Mouse (Mus musculus) kidney, embryonic 14.5 days (tissue): ENCODE measurements around the gene Madcam1. TPM values are rescaled to one million over a fixed set of nuclear protein-coding genes. Genes with fewer than 3 reads are reported as not detected.

Experiments used
- ATAC-seq: fragments of 200-750 bp; cut with Nextera tagmentation; 2 replicates; pipeline ENCODE4 v1.8.0; 2017; ENCODE audit warnings: moderate number of reproducible peaks, mild to moderate bottlenecking, moderate TSS enrichment, moderate library complexity; ENCODE audit not compliant: low FRiP score, low TSS enrichment
- H3K27ac ChIP-seq: fragments of 300-500 bp; sonication (generic); 2 replicates; pipeline ENCODE4 v1.5.1; 2014; ENCODE audit warnings: low read depth, mild to moderate bottlenecking, low read length, moderate library complexity, mixed read lengths
- H3K27me3 ChIP-seq: fragments of 300-500 bp; sonication (generic); 2 replicates; pipeline ENCODE4 v1.6.1; 2014; ENCODE audit warnings: mild to moderate bottlenecking, low read length; ENCODE audit not compliant: control insufficient read depth, insufficient read depth
- H3K36me3 ChIP-seq: fragments of 300-500 bp; sonication (generic); 2 replicates; pipeline ENCODE4 v1.6.1; 2014; ENCODE audit warnings: low read length, mixed read lengths; ENCODE audit not compliant: control insufficient read depth, insufficient read depth
- H3K4me1 ChIP-seq: fragments of 300-500 bp; sonication (generic); 2 replicates; pipeline ENCODE4 v1.6.1; 2014; ENCODE audit warnings: low read length, mixed read lengths; ENCODE audit not compliant: control insufficient read depth, insufficient read depth
- H3K4me2 ChIP-seq: fragments of 300-500 bp; sonication (generic); replicated peaks from 2 replicates; pipeline ENCODE4 v1.6.1; 2014; ENCODE audit warnings: low read depth, mild to moderate bottlenecking, low read length
- H3K4me3 ChIP-seq: fragments of 300-500 bp; sonication (generic); 2 replicates; pipeline ENCODE4 v1.5.1; 2014; ENCODE audit warnings: mild to moderate bottlenecking, low read length
- H3K9ac ChIP-seq: fragments of 300-500 bp; sonication (generic); 2 replicates; pipeline ENCODE4 v1.6.1; 2014; ENCODE audit warnings: low read depth, mild to moderate bottlenecking, low read length, moderate library complexity
- H3K9me3 ChIP-seq: fragments of 300-500 bp; sonication (generic); 2 replicates; pipeline ENCODE4 v1.6.1; 2016; ENCODE audit warnings: low read length; ENCODE audit not compliant: control insufficient read depth
- WGBS: fragments of 180-500 bp; shearing (Covaris S2); extraction: QIAGEN DNeasy Blood & Tissue Kit; methylation state at CpG from one replicate; pipeline ENCODE4 v1.1.7; 2014; 5-methylcytosine and 5-hydroxymethylcytosine counted together
- polyA plus RNA-seq: library from polyadenylated mRNA; unstranded; fragments of >200 nt; fragmentation: Nextera tagmentation; extraction: Ambion mirVana; gene quantifications from 2 replicates; pipeline ENCODE4 v1.2.1, GENCODE M21; 2014

Madcam1 gene
- polyA plus RNA-seq, 1 experiment from 2014 or later = 2.6 TPM

- H3K9ac ChIP-seq = peak overlapping the region; percentile 68; the same call in 1 of the 2 replicates
- peaks cover 15% of the 10 kb centered on the region; the same call in 1 of the 2 replicates for H3K36me3 ChIP-seq
- peak; percentile 15 for ATAC-seq
- H3K27me3 ChIP-seq = no peaks in the 10 kb centered on the region
- peaks cover 25% of the 10 kb centered on the region for H3K4me1 ChIP-seq
- no peaks in the 10 kb centered on the region for H3K9me3 ChIP-seq
- 21% methylated on average over 6 of the region's 6 CpGs for WGBS
- peak overlapping the region; percentile 56; the same call in 1 of the 2 replicates for H3K4me3 ChIP-seq
- peak overlapping the region; percentile 68; the same call in 1 of the 2 replicates for H3K27ac ChIP-seq
- H3K4me2 ChIP-seq = peak overlapping the region; percentile 93
Measured at GRCm38 (mm10) chr10:79671396-79672087, 7.2 kb downstream of the Madcam1 start.

- Histone ChIP-seq H3K36me3 (peaks cover 15% of the 10 kb centered on the region; the same call in 1 of the 2 replicates), H3K27me3 (no peaks in the 10 kb centered on the region), H3K9ac (no peak overlapping the region), H3K4me3 (no peak overlapping the region), H3K4me1 (peaks cover 25% of the 10 kb centered on the region), H3K4me2 (peak overlapping the region; percentile 15), H3K27ac (peak overlapping the region; percentile 68; the same call in 1 of the 2 replicates), H3K9me3 (no peaks in the 10 kb centered on the region)
- WGBS = 41% methylated on average over 3 of the region's 3 CpGs
- ATAC-seq = no peak
Measured at GRCm38 (mm10) chr10:79672088-79672455, 7.7 kb downstream of the Madcam1 start.

GRCm38 (mm10) chr10:79673054-79673453 is 8.7 kb downstream of the Madcam1 start:
- WGBS = 85% methylated on average over 3 of the region's 3 CpGs
- peaks cover 25% of the 10 kb centered on the region for H3K4me1 ChIP-seq
- H3K9me3 ChIP-seq = no peaks in the 10 kb centered on the region
- no peak overlapping the region for H3K9ac ChIP-seq
- H3K27me3 ChIP-seq = no peaks in the 10 kb centered on the region
- H3K4me2 ChIP-seq = no peak overlapping the region
- H3K4me3 ChIP-seq = no peak overlapping the region
- peaks cover 15% of the 10 kb centered on the region; the same call in 1 of the 2 replicates for H3K36me3 ChIP-seq
- no peak for ATAC-seq
- H3K27ac ChIP-seq = no peak overlapping the region

DNA sequence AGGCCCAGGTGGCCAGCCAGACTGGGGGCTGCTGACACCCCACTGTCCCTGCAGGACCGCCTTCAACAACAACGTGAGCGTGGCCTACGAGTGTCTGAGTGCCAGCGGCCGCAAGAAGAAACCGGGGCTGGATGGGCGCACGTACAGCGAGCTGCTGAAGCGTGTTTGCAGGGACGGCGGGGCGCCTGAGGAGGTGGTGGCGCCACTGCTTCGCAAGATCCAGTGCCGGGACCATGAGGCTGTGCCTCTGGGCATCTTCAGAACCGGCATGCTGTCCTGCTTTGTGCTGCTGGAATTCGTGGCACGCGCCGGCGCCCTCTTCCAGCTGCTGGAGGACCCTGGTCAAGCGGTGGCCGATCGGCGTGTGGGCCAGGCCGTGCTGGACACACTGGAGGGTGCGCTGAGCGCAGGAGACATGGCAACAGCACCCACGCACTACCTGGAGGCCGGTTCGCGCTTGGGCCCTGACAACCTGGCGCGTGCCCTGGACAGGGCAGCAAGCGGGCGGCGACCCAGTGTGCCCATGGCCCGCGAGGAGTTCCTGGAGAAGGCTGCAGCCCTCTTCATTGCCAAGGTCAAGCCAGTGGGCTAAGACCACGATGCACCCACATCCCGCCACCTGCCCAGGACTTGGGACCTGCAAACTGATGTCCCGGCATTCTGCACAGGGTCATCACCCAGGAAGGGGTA is 11.1 kb downstream of the Madcam1 start:
- no peaks in the 10 kb centered on the region for H3K9me3 ChIP-seq
- no peaks in the 10 kb centered on the region for H3K27me3 ChIP-seq
- H3K4me1 ChIP-seq = peaks cover 20% of the 10 kb centered on the region
- WGBS = 65% methylated on average over 42 of the region's 44 CpGs
- H3K9ac ChIP-seq = no peak overlapping the region
- H3K27ac ChIP-seq = no peak overlapping the region
- H3K36me3 ChIP-seq = peaks cover 15% of the 10 kb centered on the region; the same call in 1 of the 2 replicates
- H3K4me2 ChIP-seq = no peak overlapping the region
- no peak overlapping the region for H3K4me3 ChIP-seq
- ATAC-seq = no peak

- Histone ChIP-seq H3K27me3 (no peaks in the 10 kb centered on the region), H3K9me3 (no peaks in the 10 kb centered on the region), H3K4me3 (peak overlapping the region; percentile 86), H3K9ac (peak overlapping the region; percentile 83; the same call in 1 of the 2 replicates), H3K27ac (peak overlapping the region; percentile 57), H3K4me1 (peaks cover 24% of the 10 kb centered on the region), H3K36me3 (peaks cover 23% of the 10 kb centered on the region), H3K4me2 (peak overlapping the region; percentile 64)
- WGBS = 23% methylated on average over 11 of the region's 11 CpGs
- peak; percentile 36 for ATAC-seq
Measured at GRCm38 (mm10) chr10:79680606-79681495, 16.5 kb downstream of the Madcam1 start.

- H3K9me3 ChIP-seq = no peaks in the 10 kb centered on the region
- no peaks in the 10 kb centered on the region for H3K27me3 ChIP-seq
- peak within 1 kb of the TSS; percentile 86 for H3K4me3 ChIP-seq
- H3K27ac ChIP-seq = peak within 1 kb of the TSS; percentile 76
- H3K36me3 ChIP-seq = peaks cover 29% of the 10 kb centered on the region
- H3K4me1 ChIP-seq = peaks cover 24% of the 10 kb centered on the region
- peak; percentile 94 for ATAC-seq
- H3K9ac ChIP-seq = peak within 1 kb of the TSS; percentile 83
- H3K4me2 ChIP-seq = peak within 1 kb of the TSS; percentile 78
- WGBS = under 1% methylated on average over 83 of the region's 84 CpGs
Measured at GRCm38 (mm10) chr10:79681591-79682245, 17.4 kb downstream of the Madcam1 start, which contains the start of gene Cdc34. TSS of gene Cdc34 (plus strand) at chr10:79682195.

DNA sequence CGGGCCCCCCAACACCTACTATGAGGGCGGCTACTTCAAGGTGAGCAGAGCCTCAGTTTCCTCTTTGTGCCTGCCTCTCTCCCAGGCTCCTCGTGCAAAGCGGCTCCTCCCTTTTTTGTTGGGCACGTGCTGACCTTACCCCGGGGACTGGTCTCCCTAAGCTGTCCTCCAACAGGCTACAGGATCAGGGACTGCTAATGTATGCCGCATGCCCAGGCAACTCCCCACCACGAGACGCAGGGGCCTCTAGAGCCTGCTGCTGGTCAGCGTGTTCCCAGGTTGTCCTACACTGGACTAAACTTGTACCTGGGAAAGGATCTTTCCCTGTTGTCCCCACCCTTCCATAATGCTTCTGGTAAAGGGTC is 18.2 kb downstream of the Madcam1 start:
- peak overlapping the region; percentile 83 for H3K9ac ChIP-seq
- H3K36me3 ChIP-seq = peaks cover 37% of the 10 kb centered on the region
- H3K4me1 ChIP-seq = peaks cover 24% of the 10 kb centered on the region
- ATAC-seq = peak; percentile 4; the same call in 1 of the 2 replicates
- 0% methylated on average over 9 of the region's 10 CpGs for WGBS
- peak overlapping the region; percentile 76 for H3K27ac ChIP-seq
- no peaks in the 10 kb centered on the region for H3K27me3 ChIP-seq
- no peaks in the 10 kb centered on the region for H3K9me3 ChIP-seq
- peak overlapping the region; percentile 86 for H3K4me3 ChIP-seq
- H3K4me2 ChIP-seq = peak overlapping the region; percentile 78

- Histone ChIP-seq H3K27me3 (no peaks in the 10 kb centered on the region), H3K4me3 (peak overlapping the region; percentile 86), H3K9me3 (no peaks in the 10 kb centered on the region), H3K27ac (peak overlapping the region; percentile 76), H3K9ac (peak overlapping the region; percentile 83), H3K4me1 (peaks cover 24% of the 10 kb centered on the region), H3K4me2 (peak overlapping the region; percentile 78), H3K36me3 (peaks cover 42% of the 10 kb centered on the region)
- ATAC-seq = no peak
- WGBS = 5% methylated on average over 10 of the region's 10 CpGs
Measured at GRCm38 (mm10) chr10:79682916-79683582, 18.7 kb downstream of the Madcam1 start.
